20 mouse cellular contexts compared by ENCODE assay signal in genomic region chr3:31444311-31444710, GRCm38 (mm10).
"Had no signal": no experiment of that assay in that cellular context is flagged by ENCODE, and none has a peak within 500 bp of the region (broad histone marks: within the 10 kb centered on the region; RNA-seq: fewer than 3 reads in every experiment).

No protein-coding gene starts in this region.

- H3K4me2 ChIP-seq: heart, embryonic 11.5 days; heart, embryonic 13.5 days; heart, embryonic 15.5 days; hindbrain, embryonic 13.5 days; hindbrain, embryonic 15.5 days; limb, embryonic 12.5 days had no signal

- H3K27me3 ChIP-seq: heart, embryonic 13.5 days; heart, embryonic 15.5 days; hindbrain, embryonic 13.5 days; hindbrain, embryonic 15.5 days; limb, embryonic 12.5 days had no signal

- H3K4me3 ChIP-seq: gastrocnemius, adult 2 months; heart, adult 2 months; heart, embryonic 13.5 days; heart, embryonic 15.5 days; hindbrain, embryonic 13.5 days; hindbrain, embryonic 15.5 days; layer of hippocampus, adult 2 months; left cerebral cortex, adult 2 months; limb, embryonic 10.5 days; limb, embryonic 12.5 days had no signal

- DNase-seq: gastrocnemius, adult 2 months; gastrocnemius, postnatal 10 days; gastrocnemius, postnatal 25 days; heart, adult 2 months; kidney, adult 18-20 months; kidney, adult 8-10 months; kidney, postnatal 10 days; kidney, postnatal 25 days; kidney, postnatal 4 days had no signal

- H3K27ac ChIP-seq: gastrocnemius, adult 2 months; heart, adult 2 months; heart, embryonic 13.5 days; heart, embryonic 15.5 days; hindbrain, embryonic 13.5 days; hindbrain, embryonic 15.5 days; hindbrain, postnatal 0 days; layer of hippocampus, adult 2 months; left cerebral cortex, adult 2 months; limb, embryonic 10.5 days; limb, embryonic 12.5 days had no signal

- H3K9ac ChIP-seq: heart, embryonic 13.5 days; heart, embryonic 15.5 days; hindbrain, embryonic 13.5 days; hindbrain, embryonic 15.5 days; limb, embryonic 12.5 days had no signal

- ATAC-seq: hindbrain, postnatal 0 days; intestine, postnatal 0 days had no signal

- H3K4me1 ChIP-seq: heart, embryonic 15.5 days; hindbrain, embryonic 13.5 days; hindbrain, embryonic 15.5 days; limb, embryonic 10.5 days; limb, embryonic 12.5 days had no signal

- H3K9me3 ChIP-seq: heart, embryonic 15.5 days; hindbrain, embryonic 15.5 days; limb, embryonic 10.5 days had no signal

- H3K36me3 ChIP-seq: heart, embryonic 13.5 days; heart, embryonic 15.5 days; hindbrain, embryonic 13.5 days; hindbrain, embryonic 15.5 days; limb, embryonic 10.5 days; limb, embryonic 12.5 days had no signal
